Mouse (Mus musculus) telencephalon, adult 2 months (tissue): ENCODE data around the gene Clip2.

Source experiments
- DNase-seq: peaks from one replicate; pipeline ENCODE4 v3.0.0-alpha.2; 2011; ENCODE audit warnings: low read depth, low spot score

Clip2 gene

DNA sequence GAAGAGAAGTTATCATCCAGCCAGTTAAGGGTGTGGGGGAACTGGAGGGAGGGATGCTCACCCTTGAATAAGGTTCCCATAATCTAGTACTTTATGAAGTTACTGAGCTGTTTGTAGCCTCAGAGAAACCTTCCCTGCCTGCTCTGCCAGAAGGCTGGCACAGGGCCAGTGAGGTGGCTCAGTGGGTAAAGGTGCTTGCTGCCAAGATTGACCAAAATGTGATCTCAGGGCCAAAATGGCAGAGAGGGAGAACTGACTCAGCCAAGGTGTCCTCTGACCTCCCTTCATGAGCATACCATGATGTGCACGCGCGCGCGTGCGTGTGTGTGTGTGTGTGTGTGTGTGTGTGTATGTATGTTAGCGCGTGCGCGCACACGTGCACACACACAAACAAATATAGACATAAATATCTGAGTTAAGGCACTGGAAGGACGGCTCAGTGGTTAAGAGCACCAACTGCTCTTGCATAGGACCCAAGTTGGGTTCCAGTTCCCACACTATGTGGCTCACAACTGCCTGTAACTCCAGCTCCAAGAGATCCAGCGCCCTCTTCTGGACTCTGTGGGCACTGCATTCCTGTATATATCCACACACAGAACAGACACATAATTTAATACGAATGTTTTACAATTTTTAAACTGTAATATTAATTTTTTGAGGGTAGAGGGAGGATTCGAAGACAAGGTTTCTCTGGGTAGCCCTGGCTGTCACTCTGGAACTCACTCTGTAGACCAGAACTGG lies 26.1 kb downstream of the Clip2 start:
- no peak for DNase-seq

GRCm38 (mm10) chr5:134523728-134524127 lies 28.5 kb downstream of the Clip2 start:
- DNase-seq = no peak

DNA sequence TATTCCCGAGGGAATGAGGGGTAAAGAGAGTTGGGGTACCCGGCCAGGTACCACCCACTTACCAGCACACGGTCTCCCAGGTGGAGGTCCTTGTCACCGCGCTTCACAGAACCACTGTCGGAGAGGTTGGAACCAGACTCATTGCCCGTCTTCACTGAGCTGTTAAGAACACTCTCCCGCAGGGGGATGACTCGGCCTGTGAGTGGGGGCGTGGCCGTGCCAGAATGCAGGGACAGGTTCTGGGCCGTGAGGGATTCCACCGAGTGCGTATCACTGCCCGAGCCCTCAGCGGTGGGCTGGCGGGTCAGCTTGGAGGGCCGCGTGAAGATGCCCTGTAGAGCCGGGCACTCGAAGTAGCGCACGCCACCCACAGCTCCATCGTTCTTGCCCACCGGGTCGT lies 29.7 kb downstream of the Clip2 start:
- DNase-seq = no peak

DNA sequence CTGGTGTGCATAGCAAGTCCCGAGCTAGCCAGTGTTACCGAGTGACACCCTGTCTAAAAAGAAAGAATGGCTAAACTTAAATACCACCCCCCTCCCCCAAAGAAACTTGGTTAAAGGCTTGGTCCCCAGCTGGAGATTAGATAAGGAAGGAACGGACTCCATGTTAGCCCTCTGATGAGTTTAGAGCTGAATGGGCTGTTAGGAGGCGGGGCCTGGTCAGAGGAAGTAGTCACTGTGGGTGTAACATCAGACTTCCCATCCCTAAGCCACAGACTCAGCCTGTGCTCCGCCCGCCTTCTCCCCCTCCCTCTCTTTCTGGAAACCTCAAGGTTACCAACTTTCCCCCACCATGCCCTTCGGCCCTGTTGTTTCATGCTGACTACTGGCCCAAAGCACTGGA lies 30.4 kb downstream of the Clip2 start:
- no peak for DNase-seq

DNA sequence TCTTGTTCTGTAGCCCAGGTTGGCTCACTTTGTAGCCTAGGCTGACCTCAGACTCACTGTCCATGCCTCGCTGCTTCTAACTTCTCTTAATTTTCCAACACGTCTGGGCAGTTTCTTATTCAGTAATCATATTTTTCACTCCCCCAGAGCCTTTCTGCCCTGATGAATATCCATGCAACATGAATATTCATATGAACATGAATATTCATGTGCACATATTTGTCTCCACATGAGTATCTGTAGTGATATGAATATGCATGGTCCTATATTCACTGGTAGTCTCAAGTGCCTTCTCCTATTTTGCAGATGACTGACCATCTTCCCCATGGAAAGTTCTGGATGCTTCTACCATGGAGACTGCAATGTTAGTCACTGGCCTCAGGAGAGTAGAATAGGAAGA lies 31.1 kb downstream of the Clip2 start:
- DNase-seq = no peak

GRCm38 (mm10) chr5:134520120-134520519 lies 32.1 kb downstream of the Clip2 start:
- no peak for DNase-seq

DNA sequence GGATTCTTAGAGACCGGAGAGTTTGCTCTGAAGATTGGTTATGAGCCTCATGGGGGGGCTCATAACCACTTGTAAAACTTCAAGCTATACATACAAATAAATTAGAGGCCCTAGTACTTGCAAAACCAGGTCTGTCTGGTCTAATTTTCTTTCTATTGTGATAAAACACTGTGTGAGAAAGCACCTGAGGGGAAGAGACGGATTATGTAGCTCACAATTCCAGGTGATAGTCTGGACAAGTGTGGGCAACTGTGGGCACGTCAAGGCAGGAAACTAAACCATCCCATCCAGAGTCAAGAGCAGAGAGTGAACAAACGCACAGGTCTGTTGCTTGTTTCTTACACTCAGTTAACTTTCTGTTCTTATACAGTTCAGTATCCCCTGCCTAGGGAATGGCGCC lies 32.8 kb downstream of the Clip2 start:
- no peak for DNase-seq

DNA sequence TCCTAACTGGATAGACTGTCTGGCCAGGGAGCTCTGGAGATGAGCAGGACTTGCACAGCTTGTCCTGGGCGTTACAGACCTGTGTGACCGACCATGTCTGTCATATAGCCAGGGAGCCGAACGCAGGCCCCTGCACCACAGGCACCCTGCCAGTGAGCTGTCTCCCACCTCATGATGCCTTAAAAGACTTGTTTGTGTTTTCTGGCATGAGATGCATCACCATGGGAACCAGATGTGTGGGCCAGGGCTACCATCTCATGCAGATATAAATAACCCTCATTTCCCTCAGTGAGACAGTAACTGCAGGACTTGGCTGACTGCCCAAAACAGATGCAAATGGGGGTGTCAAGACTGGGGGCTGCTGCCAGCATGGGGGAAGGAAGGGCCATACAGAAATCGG lies 40.1 kb downstream of the Clip2 start:
- peak; percentile 81 for DNase-seq

GRCm38 (mm10) chr5:134510266-134510665 lies 42.0 kb downstream of the Clip2 start:
- no peak for DNase-seq

DNA sequence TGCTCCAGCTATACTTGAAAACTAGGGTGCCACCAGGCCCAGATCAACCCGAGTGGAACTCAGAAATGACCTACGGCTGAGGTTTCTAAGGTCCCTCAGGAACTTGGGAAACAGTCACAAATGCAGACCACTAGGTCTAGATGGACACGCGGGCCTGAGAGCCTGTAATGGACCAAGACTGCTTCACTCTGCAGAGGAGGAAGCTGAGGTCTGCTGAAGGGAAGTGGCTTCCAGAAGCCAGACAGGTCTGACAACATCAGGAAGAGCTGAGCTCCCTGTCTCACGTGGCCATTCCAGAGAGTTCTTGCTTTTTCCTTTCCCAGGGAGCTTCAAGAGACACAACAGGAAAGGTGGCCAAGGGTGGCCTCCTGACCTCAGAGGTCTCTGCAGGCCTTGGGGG lies 43.3 kb downstream of the Clip2 start:
- DNase-seq = no peak

DNA sequence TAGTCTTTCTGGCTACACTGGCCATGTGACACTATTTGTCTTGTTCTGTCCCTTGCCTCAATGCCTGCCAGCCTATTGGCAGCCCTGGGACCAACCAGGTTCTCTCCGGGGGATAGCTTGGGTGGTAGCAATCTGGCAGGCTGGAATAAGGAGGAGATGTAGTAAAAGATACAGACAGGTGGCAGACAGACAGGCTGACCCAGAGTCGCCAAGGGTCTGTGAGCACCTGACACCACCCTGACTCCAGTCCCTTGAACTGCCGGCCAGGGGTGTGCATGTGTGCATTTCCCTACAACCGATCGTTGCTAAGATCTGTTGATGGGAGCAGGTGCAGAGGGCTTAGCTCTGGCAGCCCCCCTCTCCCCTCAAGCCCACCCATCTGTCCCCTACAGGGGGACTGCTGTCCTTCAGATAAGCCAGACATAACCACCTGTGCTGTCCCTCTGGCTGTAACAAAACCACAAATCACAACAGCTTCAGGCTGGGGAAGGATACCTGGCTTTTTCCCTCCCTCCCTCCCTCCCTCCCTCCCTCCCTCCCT lies 44.3 kb downstream of the Clip2 start:
- no peak for DNase-seq

GRCm38 (mm10) chr5:134507307-134507706 lies 44.9 kb downstream of the Clip2 start:
- DNase-seq = no peak

GRCm38 (mm10) chr5:134505810-134506292 lies 46.4 kb downstream of the Clip2 start:
- DNase-seq = peak; percentile 82

DNA sequence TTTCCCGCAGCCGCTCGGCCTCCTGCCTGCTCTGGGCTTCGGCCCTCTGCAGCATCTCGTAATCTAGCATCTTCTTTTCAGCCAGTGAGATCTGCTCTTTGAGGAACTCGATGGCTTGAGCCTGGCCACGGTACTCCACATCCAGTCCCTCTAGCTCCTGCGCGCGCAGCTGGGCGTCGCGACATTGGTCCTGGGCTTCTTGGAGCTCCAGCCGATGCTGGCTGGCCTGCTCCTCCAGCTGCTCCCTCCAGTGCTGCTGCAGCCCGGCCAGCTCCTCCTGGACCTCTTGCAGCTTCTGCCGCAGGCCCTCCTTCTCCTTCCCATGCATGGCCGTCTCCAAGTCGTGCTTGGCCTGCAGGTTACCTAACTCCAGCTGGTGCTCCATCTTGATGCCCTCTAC lies 49.6 kb downstream of the Clip2 start:
- no peak for DNase-seq

DNA sequence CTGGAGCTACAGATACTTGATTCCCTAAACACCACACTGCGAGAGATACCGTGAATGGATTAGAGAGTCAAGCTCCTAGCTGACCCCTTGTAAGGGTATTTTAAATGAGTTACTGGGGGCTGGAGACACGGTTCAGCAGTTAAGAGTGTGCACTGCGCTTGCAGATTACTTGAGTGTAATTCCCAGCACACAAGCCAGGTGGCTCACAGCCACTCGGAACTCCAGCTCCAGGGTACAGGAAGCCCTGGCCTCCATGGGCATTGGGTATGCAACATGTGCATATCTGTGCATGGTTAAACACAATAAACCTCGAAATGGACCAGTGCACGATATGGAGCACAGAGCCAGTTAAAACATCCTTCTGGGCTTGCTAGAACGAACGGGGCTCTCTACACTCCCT lies 50.8 kb downstream of the Clip2 start:
- no peak for DNase-seq

DNA sequence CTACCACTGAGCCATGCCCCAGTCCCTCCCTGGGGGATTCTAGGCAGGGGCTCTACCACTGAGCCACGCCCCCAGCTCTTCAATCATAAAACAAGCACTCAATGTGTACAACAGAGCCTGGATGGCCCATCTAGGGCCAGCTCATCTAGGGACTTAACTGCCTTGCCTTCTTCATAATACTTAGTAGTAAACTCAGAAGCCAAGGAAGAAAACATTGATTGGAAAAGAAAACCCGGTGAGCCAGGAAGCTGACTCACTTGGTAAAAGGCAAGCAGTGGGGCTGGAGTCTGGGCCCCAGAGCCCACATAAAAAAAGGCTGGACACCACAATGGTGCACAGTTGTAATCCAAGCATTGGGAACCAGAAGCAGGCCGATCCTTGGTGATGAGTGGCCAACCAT lies 51.6 kb downstream of the Clip2 start:
- no peak for DNase-seq

GRCm38 (mm10) chr5:134500062-134500461 lies 52.2 kb downstream of the Clip2 start:
- no peak for DNase-seq

DNA sequence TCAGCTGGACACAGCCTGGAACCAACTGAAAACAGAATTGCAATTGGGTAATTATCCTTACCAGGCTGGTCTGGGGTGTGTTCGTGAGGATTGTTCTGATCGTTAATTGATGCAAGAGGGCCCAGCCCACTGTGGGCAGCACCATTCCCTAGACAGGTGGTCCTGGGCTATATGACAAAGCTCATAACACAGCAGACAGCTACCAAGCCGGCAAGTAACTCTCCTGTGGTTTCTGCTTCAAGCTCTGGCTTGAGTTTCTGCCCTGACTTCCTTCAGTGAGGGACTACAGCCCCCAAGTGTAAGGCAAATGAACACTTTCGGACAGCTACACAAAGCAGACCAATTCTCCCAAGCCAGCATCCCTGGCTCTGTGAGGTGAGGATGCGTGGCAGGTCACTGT lies 55.2 kb downstream of the Clip2 start:
- no peak for DNase-seq

GRCm38 (mm10) chr5:134495796-134496195 lies 56.4 kb downstream of the Clip2 start:
- no peak for DNase-seq

DNA sequence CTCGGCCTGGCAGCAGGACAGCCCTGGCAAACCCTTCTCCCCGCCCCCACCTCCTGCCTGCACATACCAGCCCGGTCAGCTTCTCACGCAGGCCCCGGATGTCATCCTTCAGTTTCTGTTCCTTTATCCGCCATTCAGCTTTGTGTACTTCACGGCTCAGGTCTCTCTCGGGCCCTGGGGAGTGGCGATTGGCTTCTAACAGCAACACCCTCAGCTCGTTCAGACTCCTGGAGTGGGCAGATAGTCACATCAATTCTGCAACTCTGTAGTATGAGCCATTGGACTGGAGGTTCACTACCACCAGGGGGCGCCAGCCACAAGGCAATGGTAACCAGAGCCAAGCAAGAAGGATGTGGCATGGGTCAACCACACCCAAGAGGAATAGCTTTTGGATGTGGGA lies 58.1 kb downstream of the Clip2 start:
- DNase-seq = peak; percentile 54

- no peak for DNase-seq
Measured at GRCm38 (mm10) chr5:134492956-134493355, 59.3 kb downstream of the Clip2 start.

- DNase-seq = peak; percentile 72
Measured at GRCm38 (mm10) chr5:134491712-134492417, 60.4 kb downstream of the Clip2 start.

GRCm38 (mm10) chr5:134491206-134491605 lies 61.0 kb downstream of the Clip2 start:
- DNase-seq = no peak
